Mouse (Mus musculus): ENCODE data around the gene Chga. TPM values are rescaled to one million over a fixed set of nuclear protein-coding genes. Genes with fewer than 3 reads are reported as not detected.

Chga gene
- polyA plus RNA-seq, 1 experiment: 216 TPM

GRCm38 (mm10) chr12:102590711-102591360 lies 36.1 kb downstream of the Chga start:
- Histone ChIP-seq H3K27ac (ENCODE audit: insufficient read depth, low read length) (no peak overlapping the region), H3K4me1 (ENCODE audit: control insufficient read depth, insufficient read depth, low read length) (peaks cover 43% of the 10 kb centered on the region), H3K27me3 (ENCODE audit: control insufficient read depth, insufficient read depth, low read length) (no peaks in the 10 kb centered on the region), H3K4me3 (replicated peaks; ENCODE audit: insufficient read depth, low read depth, low read length) (no peak overlapping the region)
- DNase-seq: no peak
- 82% methylated on average over 17 of the region's 17 CpGs for WGBS
- TF ChIP-seq CTCF (IDR thresholded peaks at IDR 0.05; ENCODE audit: borderline replicate concordance, insufficient read depth, low read depth, low read length): no peak
- TF ChIP-seq POLR2A (IDR thresholded peaks at IDR 0.05; ENCODE audit: borderline replicate concordance, insufficient read depth, low read length): no peak

GRCm38 (mm10) chr12:102593699-102594098 lies 38.9 kb downstream of the Chga start:
- peaks cover 47% of the 10 kb centered on the region for H3K4me1 ChIP-seq (ENCODE audit: control insufficient read depth, insufficient read depth, low read length)
- no peak overlapping the region for H3K4me3 ChIP-seq (replicated peaks; ENCODE audit: insufficient read depth, low read depth, low read length)
- no peaks in the 10 kb centered on the region for H3K27me3 ChIP-seq (ENCODE audit: control insufficient read depth, insufficient read depth, low read length)
- 10% methylated on average over 9 of the region's 9 CpGs for WGBS
- TF ChIP-seq POLR2A (IDR thresholded peaks at IDR 0.05; ENCODE audit: borderline replicate concordance, insufficient read depth, low read length) (no peak), CTCF (IDR thresholded peaks at IDR 0.05; ENCODE audit: borderline replicate concordance, insufficient read depth, low read depth, low read length) (no peak)
- H3K27ac ChIP-seq (ENCODE audit: insufficient read depth, low read length): peak overlapping the region; percentile 40
- peak; percentile 86 to 90 for DNase-seq

DNA sequence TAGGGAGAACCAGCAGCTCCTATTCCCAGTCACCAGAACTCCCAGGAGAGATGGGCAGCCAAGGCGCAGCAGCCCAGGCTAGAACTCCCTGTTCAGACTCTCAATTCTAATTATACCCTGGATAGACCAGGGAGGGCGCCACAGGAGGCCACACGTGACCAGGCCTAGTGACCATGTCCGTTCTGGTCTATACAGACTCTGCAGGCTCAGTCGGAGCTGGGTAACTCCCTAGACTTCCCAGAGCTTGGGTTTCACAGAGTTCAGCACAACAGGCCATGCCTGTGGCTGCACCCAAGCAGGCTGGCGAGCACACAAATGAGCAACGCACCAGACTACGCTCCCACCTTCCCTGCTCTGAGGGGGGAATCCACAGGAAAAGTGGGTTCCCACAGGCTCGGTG lies 39.9 kb downstream of the Chga start:
- peaks cover 52% of the 10 kb centered on the region for H3K4me1 ChIP-seq (ENCODE audit: control insufficient read depth, insufficient read depth, low read length)
- TF ChIP-seq POLR2A (IDR thresholded peaks at IDR 0.05; ENCODE audit: borderline replicate concordance, insufficient read depth, low read length): no peak
- TF ChIP-seq CTCF (IDR thresholded peaks at IDR 0.05; ENCODE audit: borderline replicate concordance, insufficient read depth, low read depth, low read length): no peak
- WGBS: 78% methylated on average over 9 of the region's 9 CpGs
- no peak overlapping the region for H3K4me3 ChIP-seq (replicated peaks; ENCODE audit: insufficient read depth, low read depth, low read length)
- H3K27me3 ChIP-seq (ENCODE audit: control insufficient read depth, insufficient read depth, low read length): no peaks in the 10 kb centered on the region
- DNase-seq: peak in 1 of 2 experiments; percentile 33
- 0 out of 2 replicates have a peak overlapping the region, but pooled peaks have one; percentile 40 for H3K27ac ChIP-seq (ENCODE audit: insufficient read depth, low read length)

- 46% methylated on average over 7 of the region's 7 CpGs for WGBS
- no peaks in the 10 kb centered on the region for H3K27me3 ChIP-seq (ENCODE audit: control insufficient read depth, insufficient read depth, low read length)
These were observed 41.6 kb downstream of the Chga start for GRCm38 (mm10) chr12:102596410-102596809.

GRCm38 (mm10) chr12:102597466-102597865 lies 42.7 kb downstream of the Chga start:
- WGBS: 41% methylated on average over 4 of the region's 4 CpGs
- H3K27ac ChIP-seq (ENCODE audit: insufficient read depth, low read length): no peak overlapping the region

More at GRCm38 (mm10) chr12:102596410-102596809, 41.6 kb downstream of the Chga start:
- Histone ChIP-seq H3K4me1 (ENCODE audit: control insufficient read depth, insufficient read depth, low read length) (peaks cover 67% of the 10 kb centered on the region), H3K27ac (ENCODE audit: insufficient read depth, low read length) (no peak overlapping the region), H3K4me3 (replicated peaks; ENCODE audit: insufficient read depth, low read depth, low read length) (no peak overlapping the region)
- TF ChIP-seq POLR2A (IDR thresholded peaks at IDR 0.05; ENCODE audit: borderline replicate concordance, insufficient read depth, low read length): no peak
- TF ChIP-seq CTCF (IDR thresholded peaks at IDR 0.05; ENCODE audit: borderline replicate concordance, insufficient read depth, low read depth, low read length): peak; percentile 53
- peak in 1 of 2 experiments; percentile 40 for DNase-seq

DNA sequence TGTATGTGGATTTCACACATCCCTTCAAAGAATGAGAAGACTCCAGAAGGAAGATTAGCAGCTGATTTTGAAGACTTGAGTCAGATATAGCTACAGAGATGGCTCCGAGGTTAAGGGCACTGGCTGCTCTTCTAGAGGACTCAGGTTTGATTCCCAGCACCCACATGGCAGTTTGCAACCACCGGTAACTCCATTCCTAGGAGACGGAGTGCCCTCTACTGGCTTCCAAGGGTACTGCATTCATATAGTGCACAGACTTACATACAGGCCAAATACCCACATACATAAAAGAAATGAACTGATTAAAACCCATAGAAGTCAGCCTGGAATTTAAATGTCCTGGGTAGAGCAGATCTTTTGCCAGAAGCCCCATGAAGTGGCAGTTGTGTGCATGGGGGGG lies 43.8 kb downstream of the Chga start:
- no peaks in the 10 kb centered on the region for H3K27me3 ChIP-seq (ENCODE audit: control insufficient read depth, insufficient read depth, low read length)
- WGBS: 97% methylated on average over 3 of the region's 3 CpGs

More at GRCm38 (mm10) chr12:102597466-102597865, 42.7 kb downstream of the Chga start:
- H3K4me3 ChIP-seq (replicated peaks; ENCODE audit: insufficient read depth, low read depth, low read length): no peak overlapping the region
- TF ChIP-seq POLR2A (IDR thresholded peaks at IDR 0.05; ENCODE audit: borderline replicate concordance, insufficient read depth, low read length) (no peak), CTCF (IDR thresholded peaks at IDR 0.05; ENCODE audit: borderline replicate concordance, insufficient read depth, low read depth, low read length) (no peak)
- DNase-seq: no peak
- no peaks in the 10 kb centered on the region for H3K27me3 ChIP-seq (ENCODE audit: control insufficient read depth, insufficient read depth, low read length)
- peaks cover 77% of the 10 kb centered on the region for H3K4me1 ChIP-seq (ENCODE audit: control insufficient read depth, insufficient read depth, low read length)

DNA sequence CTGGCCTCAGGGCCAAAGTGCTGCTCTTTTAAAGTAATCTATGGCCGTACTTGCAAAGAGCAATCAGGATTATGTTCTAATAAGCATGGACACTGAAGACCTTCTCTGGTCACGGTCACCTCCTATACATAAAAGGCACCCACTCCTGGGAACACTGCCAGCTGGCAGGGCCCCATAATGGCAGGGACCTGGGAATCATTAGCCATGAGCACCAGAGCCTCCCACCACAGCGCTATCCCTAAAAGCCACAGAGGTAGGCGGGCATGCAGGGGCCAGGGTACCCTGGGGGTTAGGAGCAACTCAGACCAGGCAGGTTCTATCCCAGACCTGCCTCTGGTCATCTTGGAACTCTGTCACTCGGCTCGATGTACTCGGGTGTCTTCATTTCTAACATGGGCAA lies 45.0 kb downstream of the Chga start:
- H3K27ac ChIP-seq (ENCODE audit: insufficient read depth, low read length): peak overlapping the region; percentile 25

More for the DNA sequence above, 43.8 kb downstream of the Chga start:
- H3K4me1 ChIP-seq (ENCODE audit: control insufficient read depth, insufficient read depth, low read length): peaks cover 77% of the 10 kb centered on the region
- H3K4me3 ChIP-seq (replicated peaks; ENCODE audit: insufficient read depth, low read depth, low read length): no peak overlapping the region
- no peak for TF ChIP-seq CTCF (IDR thresholded peaks at IDR 0.05; ENCODE audit: borderline replicate concordance, insufficient read depth, low read depth, low read length)
- TF ChIP-seq POLR2A (IDR thresholded peaks at IDR 0.05; ENCODE audit: borderline replicate concordance, insufficient read depth, low read length): no peak
- no peak for DNase-seq
- H3K27ac ChIP-seq (ENCODE audit: insufficient read depth, low read length): no peak overlapping the region

GRCm38 (mm10) chr12:102600345-102600744 lies 45.6 kb downstream of the Chga start:
- H3K27ac ChIP-seq (ENCODE audit: insufficient read depth, low read length): peak overlapping the region; percentile 25
- 27% methylated on average over 6 of the region's 6 CpGs for WGBS
- H3K4me1 ChIP-seq (ENCODE audit: control insufficient read depth, insufficient read depth, low read length): peaks cover 65% of the 10 kb centered on the region
- peak; percentile 70 to 77 for DNase-seq
- TF ChIP-seq POLR2A (IDR thresholded peaks at IDR 0.05; ENCODE audit: borderline replicate concordance, insufficient read depth, low read length) (no peak), CTCF (IDR thresholded peaks at IDR 0.05; ENCODE audit: borderline replicate concordance, insufficient read depth, low read depth, low read length) (no peak)
- H3K27me3 ChIP-seq (ENCODE audit: control insufficient read depth, insufficient read depth, low read length): no peaks in the 10 kb centered on the region
- H3K4me3 ChIP-seq (replicated peaks; ENCODE audit: insufficient read depth, low read depth, low read length): no peak overlapping the region

More for the DNA sequence above, 45.0 kb downstream of the Chga start:
- TF ChIP-seq CTCF (IDR thresholded peaks at IDR 0.05; ENCODE audit: borderline replicate concordance, insufficient read depth, low read depth, low read length) (no peak), POLR2A (IDR thresholded peaks at IDR 0.05; ENCODE audit: borderline replicate concordance, insufficient read depth, low read length) (no peak)
- no peak overlapping the region for H3K4me3 ChIP-seq (replicated peaks; ENCODE audit: insufficient read depth, low read depth, low read length)
- WGBS: 42% methylated on average over 7 of the region's 7 CpGs
- H3K4me1 ChIP-seq (ENCODE audit: control insufficient read depth, insufficient read depth, low read length): peaks cover 67% of the 10 kb centered on the region
- DNase-seq: peak; percentile 53 to 60
- no peaks in the 10 kb centered on the region for H3K27me3 ChIP-seq (ENCODE audit: control insufficient read depth, insufficient read depth, low read length)

Data from cerebellum, adult 2 months (tissue).